Mouse (Mus musculus) testis, adult 2 months (tissue): ENCODE data around the gene Tmem63b.
A peak's percentile ranks its signal among the peaks of the same experiment; 100 is the strongest.

Experiments
- CTCF ChIP-seq: fragments of 200-500 bp; IDR thresholded peaks from 2 replicates; pipeline ENCODE4 v1.5.1; 2012; ENCODE audit warnings: low read depth, mild to moderate bottlenecking, inconsistent platforms, low read length, moderate library complexity; ENCODE audit not compliant: control insufficient read depth, insufficient read depth, insufficient replicate concordance
- POLR2A ChIP-seq: fragments of 200-500 bp; IDR thresholded peaks from 2 replicates; pipeline ENCODE4 v1.6.1; 2012; ENCODE audit warnings: low read depth, mild to moderate bottlenecking, inconsistent platforms, low read length, moderate library complexity; ENCODE audit not compliant: control insufficient read depth

GRCm38 (mm10) chr17:45686093-45686619, 549 bp downstream of the Tmem63b start, which contains the start of gene Mrpl14:
- TF ChIP-seq CTCF (no peak), POLR2A (peak; percentile 64)
